Mouse (Mus musculus): Measurements from ENCODE around the gene Gnb4.

GRCm38 (mm10) chr3:32655994-32656393 lies 39.6 kb upstream of the Gnb4 start:
- TF ChIP-seq CTCF (IDR thresholded peaks at IDR 0.05; ENCODE audit: borderline replicate concordance, insufficient read depth, low read depth, low read length): no peak
- TF ChIP-seq POLR2A (IDR thresholded peaks at IDR 0.05; ENCODE audit: borderline replicate concordance, insufficient read depth, low read length): no peak

All from cerebellum, adult 2 months (tissue).